Mouse (Mus musculus) right cerebral cortex, postnatal 14 days (tissue): ENCODE measurements at regions not wholly inside any gene's neighbourhood (a gene's known extent, or its start where the extent isn't known, plus 50 kb on each side); places are given as distances from the start of the nearest gene placed in this dataset.

Experiments used
- DNase-seq: peaks from one replicate; pipeline ENCODE4 v3.0.0; 2022

GRCm38 (mm10) chr9:93136349-93136748 is 594.3 kb downstream of the Plod2 start:
- DNase-seq = no peak

GRCm38 (mm10) chr9:93170071-93170470 is 628.0 kb downstream of the Plod2 start:
- DNase-seq = peak; percentile 53

GRCm38 (mm10) chr9:93186638-93187037 is 644.6 kb downstream of the Plod2 start:
- no peak for DNase-seq

GRCm38 (mm10) chr9:93232562-93232961 is 690.5 kb downstream of the Plod2 start:
- DNase-seq = no peak

GRCm38 (mm10) chr9:93252146-93252545 is 710.1 kb downstream of the Plod2 start:
- DNase-seq = no peak

GRCm38 (mm10) chr9:93297332-93297731 is 755.3 kb downstream of the Plod2 start:
- no peak for DNase-seq

GRCm38 (mm10) chr9:93306753-93307152 is 764.7 kb downstream of the Plod2 start:
- DNase-seq = no peak

GRCm38 (mm10) chr9:93328997-93329682 is 787.1 kb downstream of the Plod2 start:
- no peak for DNase-seq
